Mouse (Mus musculus) bone marrow, adult 2 months (tissue): ENCODE measurements around the gene Acot4.

Experiments used
- CTCF ChIP-seq: fragments of 200-500 bp; IDR thresholded peaks from 2 replicates; pipeline ENCODE4 v1.5.1; 2011; ENCODE audit warnings: low read length, control low read depth; ENCODE audit not compliant: control insufficient read depth, insufficient read depth
- POLR2A ChIP-seq: fragments of 200-500 bp; IDR thresholded peaks from 2 replicates; pipeline ENCODE4 v1.6.1; 2011; ENCODE audit warnings: low read depth, mild to moderate bottlenecking, control low read depth, low read length, borderline replicate concordance; ENCODE audit not compliant: control insufficient read depth

DNA sequence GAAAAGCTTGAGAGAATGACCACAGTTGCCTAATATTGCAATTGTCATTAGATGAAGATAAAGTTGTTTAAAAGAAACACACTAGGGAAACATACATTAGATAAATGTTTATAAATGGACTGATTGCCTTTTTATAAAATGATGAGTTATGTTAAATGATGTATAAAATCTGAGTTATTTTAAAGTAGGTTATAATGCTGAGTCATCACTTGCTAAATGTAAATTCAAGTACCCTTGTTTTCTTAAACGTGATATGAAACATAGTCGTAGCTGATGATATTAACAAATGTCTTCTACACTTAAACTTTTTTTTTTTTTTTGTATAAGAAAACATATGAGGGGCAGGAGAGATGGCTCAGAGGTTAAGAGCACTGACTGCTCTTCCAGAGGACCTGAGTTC lies 25.7 kb downstream of the Acot4 start:
- TF ChIP-seq CTCF = no peak
- no peak for TF ChIP-seq POLR2A
